Mouse (Mus musculus) urinary bladder, postnatal 0 days (tissue): Measurements from ENCODE around the gene Xlr. TPM values are rescaled to one million over a fixed set of nuclear protein-coding genes. Genes with fewer than 3 reads are reported as not detected.

Source experiments
- polyA plus RNA-seq: library from polyadenylated mRNA; unstranded; fragments of >200 nt; fragmentation: Nextera tagmentation; extraction: Ambion mirVana; gene quantifications from 2 replicates; pipeline ENCODE4 v1.2.1, GENCODE M21; 2015

The Xlr gene
- polyA plus RNA-seq: 1.7 and 3.6 TPM in 2 replicates

DNA sequence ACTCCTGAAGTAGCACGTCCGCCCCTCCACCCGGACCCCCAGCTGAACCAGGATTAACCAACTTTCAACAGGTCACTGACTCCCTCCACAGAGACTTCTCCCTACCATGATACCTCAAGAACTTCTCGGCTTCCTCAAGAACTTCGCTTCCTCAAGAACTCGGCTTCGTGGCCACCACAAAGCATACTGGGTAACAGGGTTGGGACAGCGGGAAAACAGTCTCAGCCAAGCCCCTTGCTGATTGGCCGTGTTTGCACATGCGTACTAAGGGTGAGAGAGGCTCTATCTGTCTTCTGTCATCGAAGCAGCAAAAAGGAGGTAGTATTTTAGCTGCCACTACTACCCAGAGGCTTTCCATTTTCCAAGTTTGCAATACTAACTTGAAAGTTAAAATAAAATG, at the start of gene Xlr:
Gene Xlr (minus strand): TSS at position 188 of the 400 bp plus-strand sequence.

DNA sequence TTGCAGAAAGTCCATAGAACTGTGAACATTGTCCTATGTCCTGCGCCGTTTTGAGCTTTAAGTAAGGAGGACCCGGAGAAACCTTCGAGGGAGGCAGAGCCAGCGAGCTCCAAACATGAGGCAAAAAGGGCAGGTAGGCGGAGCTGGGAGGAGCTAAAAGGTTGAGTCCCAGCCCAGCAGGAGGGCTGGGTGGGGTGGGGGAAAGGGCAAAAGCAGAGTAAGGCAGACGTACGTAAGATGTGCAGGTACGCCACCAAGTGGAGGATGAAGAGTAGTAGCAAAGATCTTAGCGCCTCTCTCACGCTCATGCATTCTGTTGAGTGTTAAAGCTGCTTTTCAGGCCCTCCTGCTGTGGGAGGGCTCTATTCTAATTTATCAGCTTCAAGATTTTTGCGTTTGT, 21.2 kb downstream of the Xlr start, which contains the start of gene Zfp36l3:
Gene Zfp36l3 (minus strand): TSS at position 119 of the 400 bp plus-strand sequence.

DNA sequence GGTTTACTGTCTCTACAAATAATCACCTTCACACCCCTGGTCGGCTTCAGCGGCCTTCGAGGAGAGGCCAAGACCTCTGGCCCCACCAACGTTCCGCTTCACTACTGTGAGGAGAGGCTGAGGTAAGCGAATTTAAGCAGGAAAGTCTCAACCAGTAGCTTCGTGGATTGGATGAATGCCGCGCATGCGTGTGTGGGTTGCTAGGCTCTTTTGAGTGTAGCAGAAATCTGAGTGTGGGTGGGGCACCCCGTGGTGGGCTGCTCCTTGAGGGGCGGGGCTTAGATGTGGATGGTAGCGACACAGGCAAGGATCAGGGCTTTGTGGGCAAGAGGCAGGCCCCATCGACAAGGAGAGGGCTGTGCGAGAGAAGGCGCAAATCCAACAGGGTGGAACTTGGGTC, 39.8 kb downstream of the Xlr start, which contains the start of gene 1700013H16Rik:
Gene 1700013H16Rik (minus strand): TSS at position 96 of the 400 bp plus-strand sequence.

Other genes starting within 250 kb of the Xlr start
- gene Rtl8c, start 189.7 kb downstream of the Xlr start, polyA plus RNA-seq: 18.2 and 20.2 TPM in 2 replicates
- gene Gm14597, start 188.7 kb downstream of the Xlr start, polyA plus RNA-seq: not detected in 2 replicates
- gene Rtl8a, start 154.0 kb downstream of the Xlr start, polyA plus RNA-seq: 54.2 and 55.8 TPM in 2 replicates
- 40.1 and 44.3 TPM in 2 replicates for gene Rtl8b, start 127.3 kb downstream of the Xlr start, polyA plus RNA-seq
- 0.17 TPM in 1 of 2 replicates, not detected in the other for gene 4930502E18Rik, start 72.9 kb downstream of the Xlr start, polyA plus RNA-seq
- not detected in 2 replicates for gene 1700013H16Rik, start 39.9 kb downstream of the Xlr start, polyA plus RNA-seq
- gene Zfp36l3, start 21.3 kb downstream of the Xlr start, polyA plus RNA-seq: not detected in 2 replicates